Mouse (Mus musculus) neural tube, embryonic 12.5 days (tissue): ENCODE measurements around the gene Zscan18. TPM values are rescaled to one million over a fixed set of nuclear protein-coding genes. Genes with fewer than 3 reads are reported as not detected.

ENCODE experiments used
- ATAC-seq: fragments of 200-750 bp; cut with Nextera tagmentation; 2 replicates; pipeline ENCODE4 v1.8.0; 2017; ENCODE audit warnings: low read depth, mild to moderate bottlenecking, moderate TSS enrichment, moderate library complexity; ENCODE audit not compliant: low FRiP score
- H3K27ac ChIP-seq: fragments of 300-500 bp; sonication (generic); 2 replicates; pipeline ENCODE4 v1.5.1; 2016
- H3K27me3 ChIP-seq: fragments of 300-500 bp; sonication (generic); replicated peaks from 2 replicates; pipeline ENCODE4 v1.6.1; 2016; ENCODE audit warnings: mild to moderate bottlenecking
- H3K36me3 ChIP-seq: fragments of 300-500 bp; sonication (generic); 2 replicates; pipeline ENCODE4 v1.6.1; 2016; ENCODE audit warnings: mild to moderate bottlenecking
- H3K4me1 ChIP-seq: fragments of 300-500 bp; sonication (generic); 2 replicates; pipeline ENCODE4 v1.6.1; 2016
- H3K4me2 ChIP-seq: fragments of 300-500 bp; sonication (generic); replicated peaks from 2 replicates; pipeline ENCODE4 v1.6.1; 2016; ENCODE audit warnings: mild to moderate bottlenecking
- H3K4me3 ChIP-seq: fragments of 300-500 bp; sonication (generic); 2 replicates; pipeline ENCODE4 v1.5.1; 2016
- H3K9ac ChIP-seq: fragments of 300-500 bp; sonication (generic); 2 replicates; pipeline ENCODE4 v1.6.1; 2016; ENCODE audit warnings: mild to moderate bottlenecking
- H3K9me3 ChIP-seq: fragments of 300-500 bp; sonication (generic); 2 replicates; pipeline ENCODE4 v1.6.1; 2016; ENCODE audit warnings: mild to moderate bottlenecking
- WGBS: fragments of 180-500 bp; shearing (Covaris S2); methylation state at CpG from one replicate; pipeline ENCODE4 v1.1.7; 2016; 5-methylcytosine and 5-hydroxymethylcytosine counted together
- polyA plus RNA-seq: library from polyadenylated mRNA; unstranded; fragments of >200 nt; fragmentation: Nextera tagmentation; extraction: Ambion mirVana; gene quantifications from 2 replicates; pipeline ENCODE4 v1.2.1, GENCODE M21; 2016

Gene Zscan18
- polyA plus RNA-seq, 1 experiment from 2014 or later: 13.6 TPM

- Histone ChIP-seq H3K9ac (no peak overlapping the region), H3K27me3 (no peaks in the 10 kb centered on the region), H3K4me3 (no peak overlapping the region), H3K4me2 (no peak overlapping the region), H3K36me3 (no peaks in the 10 kb centered on the region), H3K27ac (no peak overlapping the region), H3K9me3 (no peaks in the 10 kb centered on the region), H3K4me1 (no peaks in the 10 kb centered on the region; the same call in 1 of the 2 replicates)
- no peak for ATAC-seq
- WGBS: 75% methylated on average over 6 of the region's 6 CpGs
Measured at GRCm38 (mm10) chr7:12787333-12787732, 16.1 kb downstream of the Zscan18 start.

- Histone ChIP-seq H3K4me3 (peak overlapping the region; percentile 66), H3K9ac (peak overlapping the region; percentile 71), H3K9me3 (no peaks in the 10 kb centered on the region), H3K27ac (no peak overlapping the region), H3K4me1 (peaks cover 11% of the 10 kb centered on the region; the same call in 1 of the 2 replicates), H3K36me3 (peaks cover 1% of the 10 kb centered on the region), H3K4me2 (peak overlapping the region; percentile 94), H3K27me3 (no peaks in the 10 kb centered on the region)
- peak; percentile 95 for ATAC-seq
- WGBS: under 1% methylated on average over 57 of the region's 57 CpGs
Measured at GRCm38 (mm10) chr7:12780151-12780830, 23.1 kb downstream of the Zscan18 start.

GRCm38 (mm10) chr7:12779782-12780150 lies 23.7 kb downstream of the Zscan18 start:
- peak overlapping the region; percentile 66 for H3K4me3 ChIP-seq
- peak overlapping the region; percentile 71 for H3K9ac ChIP-seq
- 26% methylated on average over 10 of the region's 10 CpGs for WGBS
- H3K27ac ChIP-seq: no peak overlapping the region
- H3K4me1 ChIP-seq: peaks cover 11% of the 10 kb centered on the region; the same call in 1 of the 2 replicates
- peaks cover 7% of the 10 kb centered on the region for H3K36me3 ChIP-seq
- no peaks in the 10 kb centered on the region for H3K9me3 ChIP-seq
- H3K27me3 ChIP-seq: no peaks in the 10 kb centered on the region
- ATAC-seq: no peak
- H3K4me2 ChIP-seq: peak overlapping the region; percentile 94

GRCm38 (mm10) chr7:12779141-12779540 lies 24.3 kb downstream of the Zscan18 start:
- Histone ChIP-seq H3K9ac (no peak overlapping the region), H3K4me1 (peaks cover 11% of the 10 kb centered on the region; the same call in 1 of the 2 replicates), H3K4me3 (no peak overlapping the region), H3K36me3 (peaks cover 13% of the 10 kb centered on the region), H3K4me2 (peak overlapping the region; percentile 94), H3K9me3 (no peaks in the 10 kb centered on the region), H3K27ac (no peak overlapping the region), H3K27me3 (no peaks in the 10 kb centered on the region)
- WGBS: 93% methylated on average over 5 of the region's 5 CpGs
- no peak for ATAC-seq

GRCm38 (mm10) chr7:12774606-12775005 lies 28.8 kb downstream of the Zscan18 start:
- H3K4me1 ChIP-seq: peaks cover 2% of the 10 kb centered on the region; the same call in 1 of the 2 replicates
- H3K4me2 ChIP-seq: no peak overlapping the region
- no peak overlapping the region for H3K27ac ChIP-seq
- H3K36me3 ChIP-seq: peaks cover 48% of the 10 kb centered on the region
- H3K4me3 ChIP-seq: no peak overlapping the region
- ATAC-seq: no peak
- H3K9me3 ChIP-seq: no peaks in the 10 kb centered on the region
- no peak overlapping the region for H3K9ac ChIP-seq
- H3K27me3 ChIP-seq: no peaks in the 10 kb centered on the region
- 89% methylated on average over 1 of the region's 1 CpGs for WGBS

GRCm38 (mm10) chr7:12774111-12774510 lies 29.3 kb downstream of the Zscan18 start:
- no peaks in the 10 kb centered on the region for H3K4me1 ChIP-seq
- 89% methylated on average over 9 of the region's 9 CpGs for WGBS

GRCm38 (mm10) chr7:12749431-12750198 lies 53.8 kb downstream of the Zscan18 start:
- Histone ChIP-seq H3K27ac (no peak overlapping the region), H3K27me3 (no peaks in the 10 kb centered on the region), H3K4me3 (no peak overlapping the region), H3K4me2 (no peak overlapping the region; the same call in 1 of the 2 replicates), H3K4me1 (no peaks in the 10 kb centered on the region), H3K9me3 (0 out of 2 replicates have a peak, but pooled peaks cover 7% of the 10 kb centered on the region), H3K36me3 (no peaks in the 10 kb centered on the region), H3K9ac (no peak overlapping the region)
- ATAC-seq: no peak
- WGBS: 74% methylated on average over 24 of the region's 24 CpGs

More at GRCm38 (mm10) chr7:12774111-12774510, 29.3 kb downstream of the Zscan18 start:
- ATAC-seq: no peak
- no peak overlapping the region for H3K4me2 ChIP-seq
- no peak overlapping the region for H3K27ac ChIP-seq
- H3K9me3 ChIP-seq: no peaks in the 10 kb centered on the region
- no peak overlapping the region for H3K9ac ChIP-seq
- no peak overlapping the region for H3K4me3 ChIP-seq
- H3K36me3 ChIP-seq: peaks cover 53% of the 10 kb centered on the region
- H3K27me3 ChIP-seq: no peaks in the 10 kb centered on the region

GRCm38 (mm10) chr7:12734904-12735303 lies 68.5 kb downstream of the Zscan18 start, which contains the start of gene Vmn2r56:
Gene Vmn2r56, minus strand, starts transcription at chr7:12735004.
- peaks cover 22% of the 10 kb centered on the region for H3K9me3 ChIP-seq
- H3K4me1 ChIP-seq: no peaks in the 10 kb centered on the region
- no peak within 1 kb of the TSS for H3K27ac ChIP-seq
- no peaks in the 10 kb centered on the region for H3K36me3 ChIP-seq
- no peaks in the 10 kb centered on the region for H3K27me3 ChIP-seq
- H3K4me3 ChIP-seq: no peak within 1 kb of the TSS
- 63% methylated on average over 1 of the region's 1 CpGs for whole genome bisulfite sequencing
- no peak for ATAC-seq
- H3K4me2 ChIP-seq: no peak within 1 kb of the TSS
- no peak within 1 kb of the TSS for H3K9ac ChIP-seq

Other genes with a start within 250 kb of the Zscan18 start
- gene Vmn2r53, start 194.8 kb downstream of the Zscan18 start, polyA plus RNA-seq: 0.08 TPM in 1 of 2 replicates, not detected in the other
- gene Vmn2r54, start 163.3 kb downstream of the Zscan18 start, polyA plus RNA-seq: not detected in 2 replicates
- gene Vmn2r55, start 118.6 kb downstream of the Zscan18 start, polyA plus RNA-seq: not detected in 2 replicates
- not detected in 2 replicates for gene Vmn2r56, start 68.6 kb downstream of the Zscan18 start, polyA plus RNA-seq
- 25.5 and 26.4 TPM in 2 replicates for gene Zfp329, start 15.2 kb upstream of the Zscan18 start, polyA plus RNA-seq
- gene Zfp110, start 31.1 kb upstream of the Zscan18 start, polyA plus RNA-seq: 27.4 and 32.4 TPM in 2 replicates
- gene Zfp128, start 77.5 kb upstream of the Zscan18 start, polyA plus RNA-seq: 6.1 and 6.7 TPM in 2 replicates
- 12.0 and 12.5 TPM in 2 replicates for gene Zscan22, start 94.2 kb upstream of the Zscan18 start, polyA plus RNA-seq
- 583 and 619 TPM in 2 replicates for gene Rps5, start 118.7 kb upstream of the Zscan18 start, polyA plus RNA-seq
- gene Rnf225, start 123.8 kb upstream of the Zscan18 start, polyA plus RNA-seq: 0.37 and 0.62 TPM in 2 replicates
- gene Zfp324, start 162.2 kb upstream of the Zscan18 start, polyA plus RNA-seq: 11.6 and 12.1 TPM in 2 replicates
- gene Zfp446, start 174.2 kb upstream of the Zscan18 start, polyA plus RNA-seq: 12.8 and 13.5 TPM in 2 replicates
- 0.33 and 0.46 TPM in 2 replicates for gene Slc27a5, start 194.6 kb upstream of the Zscan18 start, polyA plus RNA-seq
- 382 and 393 TPM in 2 replicates for gene Trim28, start 195.5 kb upstream of the Zscan18 start, polyA plus RNA-seq
- 31.8 and 39.9 TPM in 2 replicates for gene Zbtb45, start 206.4 kb upstream of the Zscan18 start, polyA plus RNA-seq
- 150 and 151 TPM in 2 replicates for gene Chmp2a, start 231.2 kb upstream of the Zscan18 start, polyA plus RNA-seq
- gene Ube2m, start 234.6 kb upstream of the Zscan18 start, polyA plus RNA-seq: 206 and 215 TPM in 2 replicates